Mouse (Mus musculus) neural tube, embryonic 15.5 days (tissue): ENCODE measurements around the gene Nfasc. TPM values are rescaled to one million over a fixed set of nuclear protein-coding genes. Genes with fewer than 3 reads are reported as not detected.

Experiments
- ATAC-seq: fragments of 200-750 bp; cut with Nextera tagmentation; 2 replicates; pipeline ENCODE4 v1.8.0; 2017; ENCODE audit warnings: mild to moderate bottlenecking, moderate TSS enrichment, moderate library complexity; ENCODE audit not compliant: low FRiP score
- H3K27ac ChIP-seq: fragments of 300-500 bp; sonication (generic); replicated peaks from 2 replicates; pipeline ENCODE4 v1.5.1; 2015; ENCODE audit warnings: mild to moderate bottlenecking, inconsistent platforms
- H3K27me3 ChIP-seq: fragments of 300-500 bp; sonication (generic); replicated peaks from 2 replicates; pipeline ENCODE4 v1.6.1; 2015; ENCODE audit warnings: inconsistent platforms
- H3K36me3 ChIP-seq: fragments of 300-500 bp; sonication (generic); 2 replicates; pipeline ENCODE4 v1.6.1; 2015; ENCODE audit warnings: inconsistent platforms
- H3K4me1 ChIP-seq: fragments of 300-500 bp; sonication (generic); 2 replicates; pipeline ENCODE4 v1.6.1; 2015; ENCODE audit warnings: inconsistent platforms
- H3K4me2 ChIP-seq: fragments of 300-500 bp; sonication (generic); 2 replicates; pipeline ENCODE4 v1.6.1; 2015; ENCODE audit warnings: inconsistent platforms, mild to moderate bottlenecking, moderate library complexity
- H3K4me3 ChIP-seq: fragments of 300-500 bp; sonication (generic); replicated peaks from 2 replicates; pipeline ENCODE4 v1.5.1; 2015; ENCODE audit warnings: mild to moderate bottlenecking, inconsistent platforms
- H3K9ac ChIP-seq: fragments of 300-500 bp; sonication (generic); replicated peaks from 2 replicates; pipeline ENCODE4 v1.6.1; 2015; ENCODE audit warnings: mild to moderate bottlenecking, inconsistent platforms
- H3K9me3 ChIP-seq: fragments of 300-500 bp; sonication (generic); replicated peaks from 2 replicates; pipeline ENCODE4 v1.6.1; 2016; ENCODE audit warnings: inconsistent platforms
- WGBS: fragments of 180-500 bp; shearing (Covaris S2); methylation state at CpG from one replicate; pipeline ENCODE4 v1.1.7; 2015; ENCODE audit warnings: mixed read lengths; 5-methylcytosine and 5-hydroxymethylcytosine counted together
- polyA plus RNA-seq: library from polyadenylated mRNA; unstranded; fragments of >200 nt; fragmentation: Nextera tagmentation; extraction: Ambion mirVana; gene quantifications from 2 replicates; pipeline ENCODE4 v1.2.1, GENCODE M21; 2015

Gene Nfasc
- polyA plus RNA-seq, 1 experiment from 2014 or later: 37.6 TPM

- Histone ChIP-seq H3K27me3 (no peaks in the 10 kb centered on the region), H3K36me3 (no peaks in the 10 kb centered on the region), H3K4me1 (peaks cover 38% of the 10 kb centered on the region), H3K27ac (no peak overlapping the region), H3K4me3 (no peak overlapping the region), H3K9me3 (no peaks in the 10 kb centered on the region), H3K9ac (no peak overlapping the region), H3K4me2 (no peak overlapping the region)
- 74% methylated on average over 4 of the region's 4 CpGs for WGBS
- ATAC-seq: no peak
Measured at GRCm38 (mm10) chr1:132722362-132722761, 19.2 kb downstream of the Nfasc start.

GRCm38 (mm10) chr1:132721266-132721665 lies 20.3 kb downstream of the Nfasc start:
- Histone ChIP-seq H3K9me3 (no peaks in the 10 kb centered on the region), H3K4me1 (peaks cover 33% of the 10 kb centered on the region)
- whole genome bisulfite sequencing: 87% methylated on average over 3 of the region's 3 CpGs

GRCm38 (mm10) chr1:132718225-132718624 lies 23.4 kb downstream of the Nfasc start:
- Histone ChIP-seq H3K4me3 (no peak overlapping the region), H3K4me1 (peaks cover 42% of the 10 kb centered on the region), H3K27ac (peak overlapping the region; percentile 37), H3K36me3 (no peaks in the 10 kb centered on the region), H3K9me3 (no peaks in the 10 kb centered on the region), H3K4me2 (peak overlapping the region; percentile 15; the same call in 1 of the 2 replicates), H3K9ac (no peak overlapping the region), H3K27me3 (no peaks in the 10 kb centered on the region)
- peak; percentile 63 for ATAC-seq
- 28% methylated on average over 5 of the region's 5 CpGs for WGBS

More at GRCm38 (mm10) chr1:132721266-132721665, 20.3 kb downstream of the Nfasc start:
- ATAC-seq: no peak
- no peak overlapping the region for H3K4me2 ChIP-seq
- no peak overlapping the region for H3K27ac ChIP-seq
- H3K27me3 ChIP-seq: no peaks in the 10 kb centered on the region
- H3K9ac ChIP-seq: no peak overlapping the region
- no peak overlapping the region for H3K4me3 ChIP-seq
- no peaks in the 10 kb centered on the region for H3K36me3 ChIP-seq

GRCm38 (mm10) chr1:132715044-132715443 lies 26.6 kb downstream of the Nfasc start:
- no peaks in the 10 kb centered on the region for H3K9me3 ChIP-seq
- H3K4me3 ChIP-seq: no peak overlapping the region
- 55% methylated on average over 9 of the region's 9 CpGs for WGBS
- H3K36me3 ChIP-seq: no peaks in the 10 kb centered on the region
- no peak overlapping the region for H3K9ac ChIP-seq
- H3K4me2 ChIP-seq: no peak overlapping the region
- no peaks in the 10 kb centered on the region for H3K27me3 ChIP-seq
- ATAC-seq: no peak
- no peak overlapping the region for H3K27ac ChIP-seq
- peaks cover 41% of the 10 kb centered on the region for H3K4me1 ChIP-seq

GRCm38 (mm10) chr1:132709419-132709818 lies 32.2 kb downstream of the Nfasc start:
- H3K36me3 ChIP-seq: no peaks in the 10 kb centered on the region
- H3K4me3 ChIP-seq: no peak overlapping the region
- H3K9ac ChIP-seq: no peak overlapping the region
- H3K4me2 ChIP-seq: no peak overlapping the region
- H3K27ac ChIP-seq: peak overlapping the region; percentile 47; the same call in 1 of the 2 replicates
- WGBS: 40% methylated on average over 5 of the region's 5 CpGs
- ATAC-seq: no peak
- no peaks in the 10 kb centered on the region for H3K9me3 ChIP-seq
- H3K4me1 ChIP-seq: peaks cover 30% of the 10 kb centered on the region
- H3K27me3 ChIP-seq: no peaks in the 10 kb centered on the region

GRCm38 (mm10) chr1:132707301-132707700 lies 34.3 kb downstream of the Nfasc start:
- Histone ChIP-seq H3K9ac (no peak overlapping the region), H3K4me2 (no peak overlapping the region), H3K4me1 (peaks cover 42% of the 10 kb centered on the region), H3K4me3 (no peak overlapping the region), H3K36me3 (no peaks in the 10 kb centered on the region), H3K27me3 (no peaks in the 10 kb centered on the region), H3K27ac (no peak overlapping the region), H3K9me3 (no peaks in the 10 kb centered on the region)
- peak; percentile 26; the same call in 1 of the 2 replicates for ATAC-seq
- 40% methylated on average over 8 of the region's 8 CpGs for WGBS

GRCm38 (mm10) chr1:132703467-132703866 lies 38.1 kb downstream of the Nfasc start:
- no peak overlapping the region for H3K4me3 ChIP-seq
- no peaks in the 10 kb centered on the region for H3K9me3 ChIP-seq
- 24% methylated on average over 5 of the region's 5 CpGs for WGBS
- no peak overlapping the region for H3K27ac ChIP-seq
- H3K27me3 ChIP-seq: no peaks in the 10 kb centered on the region
- ATAC-seq: no peak
- no peak overlapping the region for H3K4me2 ChIP-seq
- H3K9ac ChIP-seq: no peak overlapping the region
- H3K36me3 ChIP-seq: no peaks in the 10 kb centered on the region
- peaks cover 32% of the 10 kb centered on the region for H3K4me1 ChIP-seq

GRCm38 (mm10) chr1:132696926-132697325 lies 44.7 kb downstream of the Nfasc start:
- ATAC-seq: no peak
- 34% methylated on average over 4 of the region's 4 CpGs for WGBS
- H3K36me3 ChIP-seq: no peaks in the 10 kb centered on the region

GRCm38 (mm10) chr1:132696232-132696631 lies 45.4 kb downstream of the Nfasc start:
- H3K4me2 ChIP-seq: no peak overlapping the region
- H3K9me3 ChIP-seq: no peaks in the 10 kb centered on the region
- H3K36me3 ChIP-seq: no peaks in the 10 kb centered on the region
- peak overlapping the region; percentile 71 for H3K27ac ChIP-seq
- no peak overlapping the region for H3K9ac ChIP-seq
- ATAC-seq: peak; percentile 67
- no peak overlapping the region for H3K4me3 ChIP-seq
- no peaks in the 10 kb centered on the region for H3K27me3 ChIP-seq
- peaks cover 39% of the 10 kb centered on the region for H3K4me1 ChIP-seq
- WGBS: 2% methylated on average over 2 of the region's 2 CpGs

More at GRCm38 (mm10) chr1:132696926-132697325, 44.7 kb downstream of the Nfasc start:
- Histone ChIP-seq H3K9ac (no peak overlapping the region), H3K27me3 (no peaks in the 10 kb centered on the region), H3K9me3 (no peaks in the 10 kb centered on the region), H3K4me1 (peaks cover 39% of the 10 kb centered on the region), H3K27ac (peak overlapping the region; percentile 71), H3K4me2 (no peak overlapping the region), H3K4me3 (no peak overlapping the region)

- Histone ChIP-seq H3K27ac (no peak overlapping the region), H3K9me3 (no peaks in the 10 kb centered on the region), H3K4me3 (no peak overlapping the region), H3K4me2 (no peak overlapping the region), H3K9ac (no peak overlapping the region), H3K4me1 (peaks cover 58% of the 10 kb centered on the region), H3K36me3 (no peaks in the 10 kb centered on the region), H3K27me3 (no peaks in the 10 kb centered on the region)
- WGBS: 26% methylated on average over 9 of the region's 9 CpGs
- ATAC-seq: no peak
Measured at GRCm38 (mm10) chr1:132694007-132694406, 47.6 kb downstream of the Nfasc start.

- Histone ChIP-seq H3K4me2 (no peak overlapping the region), H3K27ac (peak overlapping the region; percentile 54; the same call in 1 of the 2 replicates), H3K27me3 (no peaks in the 10 kb centered on the region), H3K9ac (no peak overlapping the region), H3K4me3 (no peak overlapping the region), H3K36me3 (no peaks in the 10 kb centered on the region), H3K9me3 (no peaks in the 10 kb centered on the region), H3K4me1 (peaks cover 42% of the 10 kb centered on the region)
- no peak; the same call in 1 of the 2 replicates for ATAC-seq
- WGBS: 18% methylated on average over 3 of the region's 3 CpGs
Measured at GRCm38 (mm10) chr1:132689181-132689580, 52.4 kb downstream of the Nfasc start.

- 59% methylated on average over 12 of the region's 12 CpGs for WGBS
- no peaks in the 10 kb centered on the region for H3K36me3 ChIP-seq
- H3K9ac ChIP-seq: no peak overlapping the region
- H3K4me1 ChIP-seq: 0 out of 2 replicates have a peak, but pooled peaks cover 3% of the 10 kb centered on the region
- no peak for ATAC-seq
- H3K27ac ChIP-seq: no peak overlapping the region
- no peak overlapping the region for H3K4me2 ChIP-seq
- H3K9me3 ChIP-seq: no peaks in the 10 kb centered on the region
- no peak overlapping the region for H3K4me3 ChIP-seq
- H3K27me3 ChIP-seq: no peaks in the 10 kb centered on the region
Measured at GRCm38 (mm10) chr1:132678935-132679334, 62.7 kb downstream of the Nfasc start.
